Mouse (Mus musculus) adrenal gland, postnatal 4 days (tissue): ENCODE data around the gene Ssx2ip. TPM values are rescaled to one million over a fixed set of nuclear protein-coding genes. Genes with fewer than 3 reads are reported as not detected.
"Not testable (repeated sequence)": the region's sequence is repeated elsewhere in the genome, so short reads cannot be mapped to it uniquely, and the experiment has no call there.

ENCODE experiments used
- DNase-seq, 2 experiments: peaks; one replicate each; pipeline ENCODE4 v3.0.0; 2021 to 2022; ENCODE audit warnings: low spot score in 2 of 2, mixed read lengths in 2 of 2
- total RNA-seq, 2 experiments: library from RNA; stranded (reverse); gene quantifications; 2 replicates each; pipeline ENCODE4 v1.2.3; 2021

Gene Ssx2ip
- total RNA-seq, 2 experiments from 2014 or later: 15.5 to 19.5 TPM

DNA sequence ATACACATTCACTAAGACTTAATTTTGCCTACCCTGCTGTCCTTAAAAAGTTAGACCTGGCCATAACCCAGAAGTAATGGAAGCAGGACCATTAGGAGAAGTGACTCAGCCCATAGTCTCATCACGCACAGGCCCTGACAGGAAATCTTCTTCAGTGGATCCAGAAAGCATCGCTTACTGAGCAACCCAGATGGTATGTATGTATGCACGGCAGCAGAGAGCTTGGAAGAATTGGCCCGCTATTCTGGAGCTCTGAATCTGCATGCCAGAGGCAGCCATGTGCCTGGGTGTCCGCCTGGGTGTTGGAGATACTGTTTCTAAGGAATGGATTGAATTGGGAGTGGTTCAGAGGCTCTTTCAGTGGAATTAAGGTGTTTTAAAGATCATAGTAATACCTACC is 5.2 kb upstream of the Ssx2ip start:
- no peak for DNase-seq

DNA sequence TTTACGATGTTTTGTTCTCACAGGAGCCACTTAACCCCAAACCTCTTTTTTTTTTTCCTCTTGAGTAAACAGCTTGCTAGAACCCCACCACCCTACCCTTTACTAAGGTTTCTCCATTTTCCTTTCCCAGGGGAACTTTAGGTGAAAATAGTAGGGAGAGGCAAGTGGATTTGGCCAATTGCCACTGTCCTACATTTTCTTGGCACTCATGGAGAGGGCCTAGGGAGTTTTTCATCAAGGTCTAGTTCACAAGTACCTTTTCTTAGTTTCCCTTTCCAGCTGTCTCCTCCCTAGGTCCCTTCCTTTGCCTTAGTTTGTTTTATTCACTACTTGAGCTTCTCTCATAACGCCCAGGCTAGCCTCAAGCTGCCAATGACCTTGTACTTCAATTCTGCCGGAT is 672 bp upstream of the Ssx2ip start:
- DNase-seq: no peak

DNA sequence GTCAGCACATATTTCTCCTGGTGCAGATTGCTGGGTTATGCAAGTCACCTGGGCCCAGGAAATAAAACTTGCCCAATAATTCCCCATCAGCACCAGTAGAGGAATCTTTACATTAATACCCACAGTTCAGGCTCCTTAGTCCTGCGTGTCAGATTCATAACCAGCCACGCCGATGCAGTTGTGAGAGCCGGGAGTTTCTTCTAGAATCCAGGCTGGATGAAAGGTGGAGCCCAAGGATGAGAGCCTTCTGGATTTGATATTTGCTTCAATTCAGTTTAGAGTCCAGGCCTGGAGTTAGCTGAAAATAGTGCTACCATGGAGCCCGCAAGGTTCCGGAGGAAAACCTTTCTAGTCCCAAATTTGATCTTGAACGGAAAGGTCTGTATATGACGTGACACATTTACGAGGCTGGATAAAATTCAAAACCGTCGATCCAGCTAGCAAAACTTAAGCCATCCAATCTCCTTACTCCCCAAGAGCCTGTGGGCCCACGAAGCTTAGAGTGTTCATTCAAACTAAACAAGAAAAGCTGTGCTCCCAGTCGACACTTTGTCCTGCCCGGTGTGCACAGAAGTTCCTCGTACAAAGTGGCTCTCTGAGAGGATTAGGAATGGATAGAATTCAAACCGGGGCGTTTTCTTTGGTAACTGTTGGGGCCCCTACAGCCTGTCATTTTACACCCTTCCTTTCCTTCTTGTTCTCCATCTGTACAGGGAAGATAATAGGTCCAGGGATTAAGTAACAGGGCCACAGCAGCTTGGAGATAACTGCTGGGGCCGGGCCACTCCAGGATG is 968 bp downstream of the Ssx2ip start:
- no peak for DNase-seq

DNA sequence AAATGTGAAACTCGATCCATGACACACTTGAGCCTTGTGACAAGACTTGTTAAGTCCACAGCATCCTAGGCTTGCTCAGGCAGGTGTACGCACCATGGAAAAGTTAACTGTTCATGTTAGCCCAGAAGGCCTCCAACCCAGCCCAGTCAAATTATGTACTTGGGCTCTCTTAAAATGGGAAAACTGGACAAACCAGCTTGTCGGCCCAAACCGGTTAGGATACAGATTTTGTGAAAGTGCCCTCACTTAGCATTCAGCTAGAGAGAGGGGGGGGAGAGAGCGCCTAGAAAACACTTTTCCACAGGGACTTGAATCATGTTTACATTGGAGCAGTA is 1.5 kb downstream of the Ssx2ip start:
- DNase-seq: no peak

DNA sequence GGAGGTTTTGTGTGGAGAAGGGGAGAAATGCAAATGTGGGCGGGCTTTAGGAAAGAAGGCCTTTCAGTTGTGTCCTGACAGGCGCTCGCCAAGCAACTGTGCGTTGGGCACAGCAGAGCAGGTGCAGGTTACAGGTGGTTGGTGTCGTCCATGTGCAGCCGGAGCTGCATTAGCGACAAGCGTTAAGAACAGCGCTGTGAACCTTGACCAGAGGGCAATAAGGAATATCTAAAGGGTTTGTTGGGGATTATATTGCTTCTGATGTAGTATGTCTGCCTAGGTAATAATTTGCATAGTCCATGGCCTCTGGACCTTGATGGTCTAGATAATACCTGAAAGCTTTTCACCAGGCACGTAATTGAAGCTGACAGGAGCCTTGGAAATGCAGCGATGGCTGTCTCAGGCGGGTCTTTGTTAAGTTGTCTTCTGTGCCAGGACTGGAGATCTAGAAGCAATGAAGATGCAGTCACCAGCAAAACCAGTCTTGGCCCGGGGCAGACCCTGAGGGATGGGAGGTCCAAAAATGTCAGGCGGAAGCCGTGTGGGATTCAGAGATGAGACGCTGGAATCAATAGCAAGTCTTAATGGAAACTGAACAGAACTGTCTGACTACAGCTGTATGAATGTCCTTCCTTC is 2.8 kb downstream of the Ssx2ip start:
- DNase-seq: no peak

DNA sequence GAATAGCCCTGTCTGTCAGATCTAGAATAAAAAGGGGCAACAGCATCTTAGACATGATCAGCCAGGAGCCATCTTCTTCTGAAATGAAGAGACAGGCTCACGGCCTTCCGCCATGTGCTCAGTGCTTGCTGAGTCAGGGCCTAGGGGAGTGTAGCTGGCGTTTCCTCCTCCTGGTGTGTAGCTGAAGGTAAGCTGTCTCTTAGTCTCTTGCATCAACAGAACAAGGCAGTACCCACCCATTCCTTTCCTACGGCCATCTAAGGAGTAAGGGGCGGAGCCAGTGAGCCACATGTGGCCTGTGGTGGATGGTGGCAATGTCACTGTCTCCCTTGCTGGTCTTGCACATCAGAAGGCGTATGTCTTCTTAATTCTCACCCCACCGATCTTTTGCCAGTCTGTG is 5.7 kb downstream of the Ssx2ip start:
- no peak for DNase-seq

DNA sequence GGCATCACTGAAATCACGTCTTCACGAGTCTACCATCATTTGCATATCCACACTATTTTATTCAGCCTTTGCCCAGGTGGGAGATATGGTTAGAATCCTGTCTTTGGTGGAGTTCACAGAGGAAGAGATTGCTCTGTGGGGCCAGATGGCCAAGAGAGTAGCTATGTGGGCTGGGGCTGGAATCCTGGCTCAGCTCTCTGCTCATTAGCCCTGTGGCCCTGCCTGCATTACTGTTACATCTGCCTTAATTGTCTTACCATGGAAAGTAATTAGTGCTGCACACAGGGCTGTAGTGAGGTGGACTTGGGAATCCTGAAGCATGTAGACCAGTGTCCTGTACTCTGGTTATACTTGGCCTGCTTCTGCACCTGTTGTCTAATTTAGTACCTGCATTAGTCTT is 7.6 kb downstream of the Ssx2ip start:
- DNase-seq: no peak

DNA sequence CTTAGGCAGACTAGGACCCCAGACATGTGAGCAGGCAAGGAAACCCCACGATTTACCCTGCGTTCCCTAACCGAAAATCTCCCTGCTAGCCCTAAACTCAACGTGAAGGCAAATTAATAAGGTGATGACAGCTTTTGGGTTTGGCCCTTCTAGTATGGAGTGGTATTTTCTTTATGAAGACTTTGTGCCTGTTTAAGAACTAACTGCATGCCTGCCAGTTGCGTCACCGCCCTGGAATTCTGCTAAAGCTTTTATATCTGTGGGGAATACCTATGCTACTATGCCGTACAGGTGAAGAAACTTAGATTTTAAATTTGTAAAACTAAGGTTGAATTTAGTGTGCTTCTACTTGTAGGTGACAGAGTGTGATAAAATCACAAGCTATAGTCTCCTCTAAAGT is 8.0 kb downstream of the Ssx2ip start:
- DNase-seq: no peak

DNA sequence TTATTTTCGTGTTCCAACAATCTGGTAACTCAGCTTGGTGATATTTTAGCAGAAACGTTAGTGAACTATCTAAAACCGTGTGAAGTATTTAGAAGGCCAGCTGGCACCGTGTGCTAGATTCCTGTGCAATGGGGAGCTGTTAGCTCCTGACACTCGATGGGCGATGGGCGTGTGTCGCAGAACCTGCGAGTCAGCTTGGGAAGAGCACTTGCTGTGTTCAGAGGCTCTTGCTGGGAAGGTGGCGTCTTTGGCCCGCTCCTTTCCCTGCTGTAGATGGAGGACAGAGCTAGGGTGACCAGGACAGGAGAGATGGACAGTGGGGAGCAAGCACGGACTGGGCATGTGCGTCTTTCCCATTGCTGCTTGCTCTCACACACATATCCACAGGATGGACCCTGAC is 8.6 kb downstream of the Ssx2ip start:
- DNase-seq: no peak

DNA sequence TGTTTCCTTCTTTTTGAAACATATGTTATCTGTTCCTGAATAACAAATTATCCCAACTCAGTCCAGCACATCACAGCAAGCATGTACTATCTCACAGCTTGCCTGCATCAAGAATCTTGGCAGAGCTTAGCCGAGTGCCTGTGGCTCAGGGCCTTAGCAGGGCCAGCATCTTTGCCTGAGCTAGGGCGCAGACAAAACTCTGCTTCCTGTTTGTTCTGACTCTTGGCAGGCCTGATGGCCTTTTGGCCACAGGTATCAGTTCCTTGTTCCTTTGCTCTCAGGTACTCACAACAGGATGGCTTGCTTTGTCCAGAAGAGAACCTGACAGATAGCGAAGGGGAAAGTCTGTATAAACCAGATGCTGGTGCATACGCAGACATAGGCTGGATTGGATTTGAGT is 9.6 kb downstream of the Ssx2ip start:
- no peak for DNase-seq

DNA sequence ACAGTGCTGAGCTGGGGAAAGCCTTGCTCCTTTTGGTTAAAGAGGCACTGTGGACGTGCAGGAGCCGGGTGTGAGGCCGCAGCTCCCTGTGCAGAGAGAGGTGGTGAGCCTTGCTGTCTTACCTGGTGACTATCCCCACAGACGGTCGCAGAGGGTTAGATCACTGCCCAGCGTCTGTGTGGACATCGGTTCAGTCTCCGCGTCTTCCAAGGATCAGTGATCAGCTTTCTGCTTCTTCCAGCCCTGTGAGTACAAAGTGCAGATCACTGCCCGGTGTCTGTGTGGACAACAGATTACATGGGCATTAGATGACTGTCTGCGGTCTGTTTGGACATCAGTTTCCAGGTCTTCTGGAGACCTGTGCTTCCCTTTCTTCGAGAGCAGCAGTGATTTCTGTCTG is 10.1 kb downstream of the Ssx2ip start:
- DNase-seq: no peak

DNA sequence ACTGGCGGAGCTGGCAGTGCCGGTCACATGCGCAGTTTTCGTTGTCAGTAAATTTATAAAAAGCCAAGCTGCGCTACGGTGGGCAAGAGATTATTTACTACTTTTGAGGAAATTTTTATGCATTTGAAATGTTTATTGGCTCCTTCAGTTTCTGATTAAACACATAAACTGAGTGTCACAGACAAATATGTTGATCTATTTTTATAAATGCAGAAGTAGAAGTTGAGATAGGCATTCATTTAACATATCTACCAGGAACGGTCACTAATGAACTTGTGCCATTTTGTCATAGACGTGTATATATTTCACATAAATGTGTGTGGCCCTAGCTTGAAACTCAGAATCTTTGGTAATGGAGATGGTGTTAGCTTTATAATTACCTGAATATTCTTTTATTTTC is 13.4 kb downstream of the Ssx2ip start:
- DNase-seq: no peak

DNA sequence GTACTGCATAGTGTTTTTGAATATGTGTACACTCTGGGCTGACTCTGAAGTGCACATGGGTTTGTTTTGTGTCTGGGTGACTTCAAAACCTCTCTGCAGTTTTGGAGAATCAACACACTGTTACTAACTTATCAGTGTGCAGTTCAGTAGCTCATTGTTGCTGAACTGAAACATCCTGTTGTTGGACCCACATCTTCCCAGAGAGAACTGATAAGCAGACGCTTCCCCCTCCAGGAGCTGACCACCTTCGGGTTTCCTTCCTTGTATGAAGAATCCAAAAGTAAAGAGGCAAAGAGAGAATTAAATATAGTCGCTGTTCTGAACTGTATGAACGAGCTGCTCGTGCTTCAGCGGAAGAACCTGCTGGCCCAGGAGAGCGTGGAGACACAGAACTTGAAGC is 14.5 kb downstream of the Ssx2ip start:
- DNase-seq: no peak

DNA sequence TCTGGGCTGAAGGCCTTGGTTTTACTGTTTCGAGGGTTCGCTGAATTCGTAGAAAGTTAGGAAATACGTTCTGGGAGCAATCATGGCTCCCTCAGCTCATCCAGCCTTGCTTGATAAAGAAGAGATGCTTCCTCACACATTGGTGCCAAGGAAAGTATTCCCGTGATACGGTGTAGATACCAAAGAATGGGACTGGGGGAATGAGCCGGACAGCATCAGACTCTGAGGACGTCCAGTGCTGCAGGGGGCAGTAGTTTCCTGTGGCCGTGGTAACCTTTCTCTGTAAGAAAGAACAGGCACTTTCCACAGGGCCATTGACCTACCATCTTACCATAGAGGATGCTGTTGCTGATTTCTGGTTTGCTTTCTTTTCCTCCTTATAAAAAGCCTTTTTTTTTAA is 15.1 kb downstream of the Ssx2ip start:
- DNase-seq: no peak

DNA sequence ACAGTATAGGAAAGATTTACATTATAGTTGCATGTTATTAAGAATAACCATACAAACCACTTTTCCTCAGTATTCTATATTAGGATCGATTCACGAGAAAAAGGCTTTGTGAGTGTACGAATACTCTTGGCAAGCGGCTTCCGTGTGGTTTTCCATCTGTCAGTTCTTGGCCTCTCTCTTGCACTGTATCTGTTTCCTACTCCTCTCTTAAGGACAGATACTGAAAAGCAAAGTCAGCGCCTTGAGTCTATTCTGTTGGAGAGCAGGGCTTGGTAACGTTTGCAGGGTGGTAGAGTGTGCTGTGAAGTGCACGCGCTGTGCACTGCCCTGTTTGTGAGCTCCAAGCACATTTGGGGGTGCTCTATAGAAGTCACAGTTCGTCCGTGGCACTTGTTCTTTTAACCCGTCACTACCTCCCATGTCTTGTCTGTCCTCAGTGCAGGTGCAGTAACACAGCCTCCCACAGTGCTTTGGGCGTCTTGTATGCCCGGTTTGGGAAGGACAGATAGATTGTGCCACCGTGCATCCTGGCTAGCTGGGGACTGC is 15.6 kb downstream of the Ssx2ip start:
- no peak for DNase-seq

DNA sequence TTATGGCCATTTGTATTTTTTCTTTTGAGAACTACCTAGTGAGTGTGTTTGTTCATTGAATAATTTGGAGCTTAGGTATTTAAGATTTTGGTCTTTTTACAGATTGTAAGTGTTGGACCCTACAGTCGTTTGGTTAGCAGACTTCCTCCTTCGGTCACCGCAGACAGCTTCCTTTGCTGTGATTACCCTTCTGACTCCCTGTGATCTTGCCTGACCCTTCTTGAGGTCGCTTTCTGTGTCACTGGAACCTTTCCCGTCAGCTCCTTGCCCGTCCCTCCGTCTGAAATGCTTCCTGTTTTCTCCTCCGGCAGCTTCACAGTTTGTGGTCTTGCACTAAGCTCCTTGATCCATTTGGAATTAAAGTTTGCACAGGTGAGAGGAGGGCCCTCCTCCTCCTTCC is 17.3 kb downstream of the Ssx2ip start:
- DNase-seq: no peak

DNA sequence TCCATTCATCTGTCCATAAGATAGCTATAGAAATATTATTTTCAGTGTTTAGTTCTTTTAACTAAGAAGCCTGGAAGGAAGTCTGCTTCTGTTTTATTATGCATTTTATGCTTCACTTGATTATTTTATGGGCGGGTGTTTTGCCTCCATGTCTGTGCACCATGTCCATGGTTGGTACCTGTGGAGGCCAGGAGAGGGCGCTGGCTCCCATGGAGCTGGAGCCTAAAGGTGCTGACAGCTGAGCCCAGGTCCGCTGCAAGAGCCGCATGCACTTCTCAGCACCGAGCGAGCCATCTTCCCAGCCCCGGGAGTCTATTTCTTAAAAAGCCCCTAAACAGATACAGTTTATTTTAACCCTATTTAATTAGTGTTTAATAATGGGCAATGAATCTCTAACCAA is 19.3 kb downstream of the Ssx2ip start:
- DNase-seq: no peak

DNA sequence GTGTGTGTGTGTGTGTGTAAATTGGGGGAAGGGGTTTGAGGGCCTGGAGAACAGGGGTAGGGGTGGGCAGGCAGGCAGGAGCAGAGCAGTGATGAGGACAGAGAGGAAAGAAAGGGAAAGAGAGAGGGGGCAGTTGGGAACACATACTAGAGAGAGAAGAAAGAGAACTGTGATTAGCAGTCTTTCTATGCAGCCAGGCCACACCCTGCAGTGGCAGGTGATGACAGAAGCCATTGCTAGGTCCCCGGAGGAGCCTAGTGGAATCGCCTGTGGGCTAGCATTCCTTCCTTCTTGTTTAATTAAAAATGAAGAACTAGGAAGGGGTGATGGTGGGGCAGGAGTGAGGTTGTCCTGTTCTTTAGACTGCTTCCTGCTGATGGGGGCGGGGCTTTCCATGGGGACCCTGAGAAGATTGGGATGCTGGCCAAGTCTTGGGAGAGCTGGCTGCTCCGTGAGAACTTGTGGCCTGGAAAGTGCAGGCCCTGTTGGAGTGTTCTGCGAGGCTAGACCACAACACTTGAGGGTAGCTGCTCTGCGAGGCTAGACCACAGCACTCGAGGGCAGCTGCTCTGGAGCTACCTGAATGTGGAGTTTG is 20.0 kb downstream of the Ssx2ip start:
- no peak for DNase-seq

DNA sequence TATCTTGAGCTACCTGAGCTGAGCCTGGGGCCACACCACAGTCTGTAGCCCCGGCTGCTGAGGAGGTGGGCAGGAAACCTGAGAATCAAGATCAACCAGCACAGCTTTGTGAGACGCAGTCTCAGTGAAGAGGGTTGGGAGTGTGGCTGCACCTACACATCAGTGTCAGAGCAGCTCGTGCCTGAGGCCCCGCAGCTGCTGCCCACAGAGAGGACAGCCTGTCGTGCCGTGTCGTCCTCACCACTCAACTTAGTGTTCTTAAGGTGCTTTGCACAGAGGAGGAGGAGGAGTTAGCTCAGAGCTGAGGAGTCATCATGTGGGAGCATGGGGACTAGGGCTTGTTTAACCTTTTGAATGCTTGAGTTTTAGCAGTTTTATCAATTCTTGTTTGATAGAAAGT is 21.5 kb downstream of the Ssx2ip start:
- no peak for DNase-seq

DNA sequence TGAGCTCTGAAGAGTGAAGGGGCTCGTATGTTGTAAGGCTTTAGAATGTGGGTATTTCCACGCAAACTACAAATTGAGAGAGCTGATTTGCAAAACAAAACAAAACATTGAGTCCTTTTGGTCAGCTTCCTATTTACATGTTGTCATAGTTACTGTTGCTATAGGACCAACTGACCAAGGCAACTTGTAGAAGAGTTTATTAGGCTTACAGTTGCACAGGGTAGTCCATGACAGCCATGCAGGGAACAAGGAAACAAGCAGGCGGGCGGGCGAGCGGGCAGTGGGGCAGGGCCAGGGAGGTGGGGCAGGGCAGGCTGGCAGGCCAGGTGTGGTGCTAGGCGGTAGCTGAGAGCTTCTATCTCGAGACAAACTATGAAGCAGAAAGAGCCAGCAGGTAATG is 22.0 kb downstream of the Ssx2ip start:
- DNase-seq: no peak

DNA sequence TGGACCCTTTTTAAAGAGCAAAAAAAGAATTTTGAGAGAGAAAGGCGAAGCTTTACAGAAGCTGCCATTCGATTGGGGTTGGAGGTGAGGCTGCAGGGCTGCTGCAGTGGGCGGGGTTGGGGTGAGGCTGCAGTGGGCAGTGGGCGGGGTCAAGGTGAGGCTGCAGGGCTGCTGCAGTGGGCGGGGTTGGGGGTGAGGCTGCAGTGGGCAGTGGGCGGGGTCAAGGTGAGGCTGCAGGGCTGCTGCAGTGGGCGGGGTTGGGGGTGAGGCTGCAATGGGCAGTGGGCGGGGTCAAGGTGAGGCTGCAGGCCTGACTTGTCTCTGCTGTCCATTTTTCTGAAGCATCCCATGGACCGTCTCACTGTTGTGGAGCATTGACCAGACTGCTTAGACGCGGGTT is 28.6 kb downstream of the Ssx2ip start:
- DNase-seq: not testable (repeated sequence)

DNA sequence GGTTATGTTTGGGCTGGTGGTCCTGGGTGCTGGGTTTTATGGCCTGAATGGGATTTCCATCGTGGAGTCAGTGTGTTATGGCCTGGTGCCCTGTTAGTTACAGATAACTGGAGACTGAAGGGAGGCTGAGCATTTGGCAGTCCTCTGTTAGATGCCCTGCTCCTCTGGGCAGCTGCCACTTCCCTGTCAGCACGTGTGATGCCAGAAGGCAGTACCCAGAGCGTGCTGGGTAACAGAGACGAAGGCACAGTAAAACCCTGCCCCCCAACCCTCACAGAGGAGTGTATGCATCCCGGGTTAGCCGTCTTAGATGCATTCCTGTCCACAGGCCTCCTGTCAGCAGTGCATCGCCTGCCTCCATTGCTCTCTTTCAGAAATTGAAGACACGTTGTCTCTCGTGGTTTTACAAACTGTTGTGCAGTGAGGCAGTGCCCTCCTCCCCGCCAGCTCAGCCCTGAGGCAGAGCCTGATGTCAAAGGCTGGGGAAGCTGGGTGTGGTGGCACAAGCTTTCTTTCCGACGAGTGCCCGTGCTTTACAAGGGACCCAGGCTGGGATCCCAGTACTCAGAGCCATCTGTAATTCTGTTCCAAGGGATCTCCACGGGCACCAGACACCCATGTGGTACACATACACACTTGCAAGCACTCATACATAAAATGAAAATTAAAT is 29.4 kb downstream of the Ssx2ip start:
- no peak for DNase-seq
